Mouse (Mus musculus) spleen, adult 2 months (tissue): ENCODE measurements around the gene Ripor1. TPM values are rescaled to one million over a fixed set of nuclear protein-coding genes. Genes with fewer than 3 reads are reported as not detected.

Source experiments
- DNase-seq, 2 experiments: peaks; one replicate each; pipeline versions ENCODE4 v3.0.0 to v3.0.0-alpha.2; 2012 to 2021; ENCODE audit warnings: low spot score in 2 of 2, low read depth in 1 of 2
- H3K27ac ChIP-seq: fragments of 200-500 bp; 2 replicates; pipeline ENCODE4 v1.5.1; 2012; ENCODE audit warnings: low read length, inconsistent platforms; ENCODE audit not compliant: insufficient read depth
- H3K27me3 ChIP-seq: fragments of 200-500 bp; 2 replicates; pipeline ENCODE4 v1.6.1; 2012; ENCODE audit warnings: mild to moderate bottlenecking, moderate library complexity, low read length, inconsistent platforms; ENCODE audit not compliant: control insufficient read depth, insufficient read depth
- H3K36me3 ChIP-seq: fragments of 200-500 bp; 2 replicates; pipeline ENCODE4 v1.6.1; 2012; ENCODE audit warnings: mild to moderate bottlenecking, low read length, inconsistent platforms; ENCODE audit not compliant: control insufficient read depth, insufficient read depth
- H3K4me1 ChIP-seq: fragments of 200-500 bp; 2 replicates; pipeline ENCODE4 v1.6.1; 2011; ENCODE audit warnings: inconsistent platforms; ENCODE audit not compliant: control insufficient read depth, insufficient read depth, insufficient read length
- H3K4me3 ChIP-seq: fragments of 200-500 bp; 2 replicates; pipeline ENCODE4 v1.5.1; 2011; ENCODE audit warnings: mild to moderate bottlenecking, inconsistent platforms; ENCODE audit not compliant: insufficient read depth, insufficient read length; ENCODE audit errors: extremely low read depth
- CTCF ChIP-seq: fragments of 200-500 bp; IDR thresholded peaks from 2 replicates; pipeline ENCODE4 v1.5.1; 2011; ENCODE audit warnings: mild to moderate bottlenecking, inconsistent platforms; ENCODE audit not compliant: insufficient read depth, insufficient read length, insufficient replicate concordance; ENCODE audit errors: extremely low read depth
- POLR2A ChIP-seq: fragments of 200-500 bp; IDR thresholded peaks from 2 replicates; pipeline ENCODE4 v1.6.1; 2011; ENCODE audit warnings: low read depth, low read length, inconsistent platforms
- WGBS: fragments of 180-500 bp; shearing (Covaris S2); methylation state at CpG from one replicate; pipeline ENCODE4 v1.1.7; 2018; 5-methylcytosine and 5-hydroxymethylcytosine counted together
- polyA plus RNA-seq: library from polyadenylated mRNA; depleted of rRNA; stranded (reverse); fragments of >200 nt; gene quantifications from 2 replicates; pipeline ENCODE4 v1.2.3, GENCODE M21; 2012

Ripor1 gene
- polyA plus RNA-seq, 1 experiment = 26.5 TPM

DNA sequence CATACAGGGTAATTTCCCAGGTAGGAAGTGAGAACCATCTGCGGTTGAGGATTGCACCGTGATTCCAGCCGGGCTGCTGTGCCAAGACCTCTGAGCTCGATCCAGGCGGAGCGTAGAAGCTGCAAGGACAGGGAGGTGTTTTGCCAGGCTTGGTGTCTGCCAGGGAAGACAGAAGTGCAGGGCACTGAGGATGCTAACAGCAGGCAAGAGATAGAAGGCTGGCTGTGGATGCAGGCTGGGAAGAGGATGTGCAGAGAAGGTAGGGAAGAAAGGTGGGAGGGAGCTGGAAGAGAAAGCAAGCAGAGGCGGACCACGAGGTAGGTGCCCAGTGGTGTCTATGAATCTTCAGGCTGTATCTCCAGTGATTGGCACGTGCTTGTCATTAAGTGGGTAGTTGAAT lies 6.8 kb downstream of the Ripor1 start:
- Histone ChIP-seq H3K27me3 (no peaks in the 10 kb centered on the region), H3K27ac (no peak overlapping the region), H3K4me3 (no peak overlapping the region), H3K4me1 (peaks cover 24% of the 10 kb centered on the region), H3K36me3 (peaks cover 14% of the 10 kb centered on the region)
- DNase-seq = no peak
- no peak for TF ChIP-seq POLR2A
- TF ChIP-seq CTCF = no peak
- WGBS = 88% methylated on average over 9 of the region's 9 CpGs

DNA sequence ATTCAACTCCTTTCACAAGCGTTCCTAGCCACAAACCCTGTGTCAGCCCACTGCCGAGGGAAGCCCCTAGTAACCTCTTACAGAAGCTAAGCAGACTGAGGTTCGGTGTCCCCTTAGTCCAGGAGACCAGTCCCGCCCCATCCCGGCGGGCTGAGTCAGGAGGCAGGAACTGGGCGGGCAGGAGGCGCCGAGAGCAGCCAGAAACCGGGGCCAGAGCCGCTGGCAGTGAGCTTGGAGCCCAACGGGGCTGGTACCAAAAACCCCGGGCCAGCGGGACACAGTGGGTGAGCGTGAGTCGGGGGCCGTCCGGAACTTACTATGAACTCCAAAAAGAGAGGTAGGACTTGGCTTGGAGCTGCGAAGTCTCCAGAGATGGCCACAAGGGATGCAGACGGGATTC lies 8.0 kb downstream of the Ripor1 start:
- DNase-seq = no peak
- Histone ChIP-seq H3K27me3 (no peaks in the 10 kb centered on the region), H3K36me3 (peaks cover 26% of the 10 kb centered on the region), H3K4me1 (peaks cover 14% of the 10 kb centered on the region), H3K4me3 (peak overlapping the region; percentile 24; the same call in 1 of the 2 replicates), H3K27ac (0 out of 2 replicates have a peak overlapping the region, but pooled peaks have one; percentile 31)
- TF ChIP-seq CTCF (no peak), POLR2A (no peak)
- WGBS = 9% methylated on average over 20 of the region's 20 CpGs

DNA sequence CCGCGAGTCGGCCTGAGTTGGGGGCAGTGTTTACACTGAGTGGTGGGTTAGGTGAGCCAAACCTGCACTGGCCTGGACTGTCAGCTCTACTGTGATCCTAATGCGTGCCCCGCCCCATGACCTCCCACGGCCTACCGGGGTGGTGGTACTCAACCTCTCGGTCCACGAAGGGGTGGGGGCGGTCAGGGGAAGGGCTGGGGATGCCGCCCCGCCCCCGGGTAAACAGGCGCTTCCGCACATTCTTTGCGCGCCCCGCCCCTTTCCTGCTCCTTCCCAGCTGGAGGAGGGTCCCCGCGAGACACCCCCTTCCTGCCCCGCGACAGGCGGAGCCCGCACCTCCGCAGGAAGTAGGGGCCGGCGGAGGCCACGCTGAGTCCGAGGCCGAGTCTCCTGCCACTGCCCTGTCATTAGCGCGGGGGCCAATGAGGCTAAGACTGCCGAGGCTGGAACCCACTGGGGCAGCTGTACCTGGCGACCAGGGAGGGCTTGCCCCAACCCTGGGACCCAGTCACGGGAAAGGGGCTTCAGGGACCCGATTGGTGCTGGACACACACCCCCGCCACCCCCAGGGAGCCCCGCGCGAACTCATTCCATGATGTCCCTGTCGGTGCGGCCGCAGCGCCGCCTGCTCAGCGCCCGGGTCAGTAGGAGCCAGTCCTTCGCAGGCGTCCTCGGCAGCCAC lies 8.9 kb downstream of the Ripor1 start:
- DNase-seq = peak in 1 of 2 experiments; percentile 68
- 23% methylated on average over 50 of the region's 50 CpGs for WGBS
- H3K27ac ChIP-seq = no peak overlapping the region

DNA sequence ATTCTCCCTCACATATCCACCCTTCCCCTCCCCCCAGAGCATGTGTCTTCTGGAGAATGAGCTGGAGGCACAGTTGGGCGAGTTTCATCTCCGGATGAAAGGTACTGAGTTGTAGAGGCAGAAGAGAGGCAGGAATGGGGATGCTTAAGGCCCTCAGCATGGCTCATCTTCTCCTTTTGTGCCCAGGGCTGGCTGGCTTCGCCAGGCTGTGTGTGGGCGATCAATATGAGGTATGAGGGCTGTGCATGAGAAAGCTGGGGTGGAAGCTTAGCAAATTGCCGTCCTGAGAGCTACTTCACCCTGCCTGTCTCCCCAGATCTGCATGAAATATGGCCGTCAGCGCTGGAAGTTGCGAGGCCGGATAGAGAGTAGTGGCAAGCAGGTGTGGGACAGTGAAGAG lies 10.9 kb downstream of the Ripor1 start:
- WGBS = 91% methylated on average over 9 of the region's 9 CpGs
- Histone ChIP-seq H3K27me3 (no peaks in the 10 kb centered on the region), H3K36me3 (peaks cover 37% of the 10 kb centered on the region)

More for the DNA sequence above, 8.9 kb downstream of the Ripor1 start:
- H3K4me1 ChIP-seq = peaks cover 11% of the 10 kb centered on the region
- peak overlapping the region; percentile 62 for H3K4me3 ChIP-seq
- peaks cover 28% of the 10 kb centered on the region for H3K36me3 ChIP-seq
- no peaks in the 10 kb centered on the region for H3K27me3 ChIP-seq
- TF ChIP-seq CTCF = no peak
- TF ChIP-seq POLR2A = no peak

DNA sequence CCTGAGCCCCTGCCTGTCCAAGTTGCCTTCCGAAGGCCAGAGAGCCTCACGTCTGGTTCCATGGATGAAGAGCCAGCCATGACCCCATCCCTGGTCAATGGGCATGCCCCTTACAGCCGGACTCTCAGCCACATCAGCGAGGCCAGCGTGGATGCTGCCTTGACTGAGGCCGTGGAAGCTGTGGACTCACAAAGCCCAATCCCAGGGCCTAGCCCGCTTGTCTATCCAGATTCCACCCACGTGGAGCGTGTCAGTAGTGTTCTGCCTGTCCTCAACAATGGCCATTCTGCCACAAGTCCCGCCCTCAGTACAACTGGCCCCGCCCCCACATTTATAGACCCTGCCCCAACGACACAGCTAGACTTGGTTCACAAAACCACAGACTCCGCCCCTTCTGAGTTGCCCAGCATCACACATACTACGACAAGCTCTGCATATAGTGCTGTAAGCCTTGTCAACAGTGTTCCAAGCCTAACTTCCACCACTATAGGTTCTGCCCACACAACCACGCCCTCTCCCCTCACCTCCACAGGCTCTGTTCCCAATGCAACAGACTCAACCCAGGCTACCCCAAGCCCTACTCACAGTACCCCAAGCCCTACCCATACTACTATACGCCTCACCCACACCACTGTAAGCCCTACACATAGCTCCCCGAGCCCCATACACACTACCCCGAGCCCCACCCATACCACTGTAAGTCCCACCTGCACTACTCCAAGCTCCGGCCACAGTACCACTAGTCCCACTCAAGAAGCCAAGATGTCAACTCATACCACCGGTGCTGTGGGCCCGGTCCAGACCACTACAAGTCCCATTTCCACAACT lies 12.6 kb downstream of the Ripor1 start:
- WGBS = 83% methylated on average over 21 of the region's 21 CpGs
- Histone ChIP-seq H3K4me1 (peaks cover 7% of the 10 kb centered on the region), H3K27ac (no peak overlapping the region), H3K27me3 (no peaks in the 10 kb centered on the region), H3K36me3 (peaks cover 41% of the 10 kb centered on the region), H3K4me3 (no peak overlapping the region)
- DNase-seq = no peak
- TF ChIP-seq CTCF (no peak), POLR2A (no peak)

More for the DNA sequence above, 10.9 kb downstream of the Ripor1 start:
- no peak overlapping the region for H3K27ac ChIP-seq
- TF ChIP-seq CTCF (no peak), POLR2A (no peak)
- DNase-seq = no peak
- H3K4me1 ChIP-seq = peaks cover 7% of the 10 kb centered on the region
- no peak overlapping the region for H3K4me3 ChIP-seq

DNA sequence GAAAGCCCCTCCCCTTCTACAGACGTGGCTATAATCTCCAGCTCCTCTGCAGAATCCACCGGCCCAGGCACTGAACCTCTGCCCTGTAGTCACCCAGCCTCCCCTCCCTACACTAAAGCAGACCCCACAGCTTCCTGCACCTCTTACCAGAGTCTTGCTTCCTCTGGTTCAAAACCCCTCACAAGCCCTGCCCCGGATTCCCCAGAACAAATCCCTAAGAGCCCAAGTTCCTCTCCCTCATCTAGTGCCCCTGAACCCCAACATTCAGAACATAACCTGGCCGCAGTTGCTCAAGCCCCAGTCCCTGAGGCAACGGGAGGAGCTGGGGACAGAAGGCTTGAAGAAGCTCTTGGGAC lies 13.2 kb downstream of the Ripor1 start:
- Histone ChIP-seq H3K27ac (no peak overlapping the region), H3K27me3 (no peaks in the 10 kb centered on the region), H3K4me3 (no peak overlapping the region), H3K4me1 (peaks cover 7% of the 10 kb centered on the region), H3K36me3 (peaks cover 41% of the 10 kb centered on the region)
- no peak for DNase-seq
- no peak for TF ChIP-seq CTCF
- no peak for TF ChIP-seq POLR2A
- 90% methylated on average over 5 of the region's 5 CpGs for WGBS
